Comparison of ENCODE assay signal across 8 mouse cellular contexts in genomic region chr4:59034918-59035785, GRCm38 (mm10). TPM values are rescaled to one million over a fixed set of nuclear protein-coding genes. Genes with fewer than 3 reads are reported as not detected.
DNase-seq lines count a peak whose midpoint lies in the region; ATAC-seq and TF ChIP-seq lines count a peak whose summit lies in the region.

Gene Gng10 (plus strand): TSS chr4:59035088.

- no peaks in the 10 kb centered on the region for H3K9me3 ChIP-seq in hindbrain, postnatal 0 days (ENCODE audit: low read length)

- peak within 1 kb of the TSS; percentile 80 for H3K4me3 ChIP-seq in hindbrain, postnatal 0 days (ENCODE audit: low read length)

- TF ChIP-seq CTCF in hindbrain, postnatal 0 days (IDR thresholded peaks at IDR 0.05; ENCODE audit: low read depth), result peak; percentile 26

- H3K27me3 ChIP-seq in hindbrain, postnatal 0 days (ENCODE audit: insufficient read depth, low read length), result no peaks in the 10 kb centered on the region

- 15% methylated on average over 75 of the region's 76 CpGs for WGBS in hindbrain, postnatal 0 days

- peak within 1 kb of the TSS; percentile 87 for H3K9ac ChIP-seq in hindbrain, postnatal 0 days (replicated peaks; ENCODE audit: low read length)

- no peaks in the 10 kb centered on the region for H3K36me3 ChIP-seq in hindbrain, postnatal 0 days (ENCODE audit: insufficient read depth, low read length)

- ATAC-seq in hindbrain, postnatal 0 days, result peak; percentile 91
- ATAC-seq in megakaryocyte, adult 5-6 weeks (ENCODE audit: poor library complexity, severe bottlenecking), result peak; percentile 69

- H3K4me2 ChIP-seq in hindbrain, postnatal 0 days (ENCODE audit: low read depth, low read length), result peak within 1 kb of the TSS; percentile 64

- DNase-seq in adrenal gland, adult 18-20 months (ENCODE audit: low spot score in 2 of 2), result peak; percentile 67
- DNase-seq in embryo, embryonic 10 days (ENCODE audit: low spot score), result peak; percentile 63
- DNase-seq in gastrocnemius, postnatal 10 days, result peak; percentile 71
- DNase-seq in hindbrain, postnatal 0 days (ENCODE audit: low spot score), result peak; percentile 70
- DNase-seq in left cerebral cortex, adult 8-10 months (ENCODE audit: low spot score in 2 of 2), result peak; percentile 52 to 54
- peak; percentile 56 to 72 for DNase-seq in right cerebral cortex, adult 2 months (ENCODE audit: low spot score in 2 of 2)
- peak; percentile 64 for DNase-seq in urinary bladder, postnatal 14 days (ENCODE audit: low spot score)

- H3K27ac ChIP-seq in hindbrain, postnatal 0 days, result peak within 1 kb of the TSS; percentile 96

- peaks cover 4% of the 10 kb centered on the region; the same call in 1 of the 2 replicates for H3K4me1 ChIP-seq in hindbrain, postnatal 0 days (ENCODE audit: insufficient read depth, low read length)

RNA-seq across cellular contexts. Expression of gene Gng10, which starts in this region (rescaled TPM):
- 10 to 100 TPM; 30.8 to 32.2 TPM for total RNA-seq in adrenal gland, adult 18-20 months (2021)
- 10 to 100 TPM; 27.3 to 32.5 TPM for total RNA-seq in gastrocnemius, postnatal 10 days (2021)
- 86.0 and 104 TPM in 2 replicates for total RNA-seq in hindbrain, postnatal 0 days (2014; rRNA removed)
- polyA plus RNA-seq in hindbrain, postnatal 0 days (2015; fragmentation: Nextera tagmentation; extraction: Ambion mirVana), result 184 and 189 TPM in 2 replicates
- 10 to 100 TPM; 63.7 to 72.9 (median 66.3) TPM for total RNA-seq in left cerebral cortex, adult 8-10 months (2022)
- 266 and 325 TPM in 2 replicates for total RNA-seq in megakaryocyte, adult 5-6 weeks (2015)
- 179 and 182 TPM in 2 replicates for total RNA-seq in megakaryocyte, adult 5-6 weeks (2017)

Comparison
In these comparisons a context has a peak if more than half of its experiments do, and no peak if none do; other contexts are left out.
1. Peak in every context shown above with its lines: DNase-seq, ATAC-seq, H3K4me3 ChIP-seq and H3K27ac ChIP-seq.